Mouse (Mus musculus) stomach, embryonic 15.5 days (tissue): ENCODE measurements around the gene Ang2. TPM values are rescaled to one million over a fixed set of nuclear protein-coding genes. Genes with fewer than 3 reads are reported as not detected.
A peak's percentile ranks its signal among the peaks of the same experiment; 100 is the strongest.
"Not testable (repeated sequence)": the region's sequence is repeated elsewhere in the genome, so short reads cannot be mapped to it uniquely, and the experiment has no call there.

Experiments
- ATAC-seq: fragments of 200-750 bp; cut with Nextera tagmentation; 2 replicates; pipeline ENCODE4 v1.8.0; 2017; ENCODE audit warnings: low read depth, moderate number of reproducible peaks, moderate TSS enrichment; ENCODE audit not compliant: insufficient read depth, low FRiP score
- H3K27ac ChIP-seq: fragments of 300-500 bp; sonication (generic); 2 replicates; pipeline ENCODE4 v1.5.1; 2015; ENCODE audit warnings: mild to moderate bottlenecking, inconsistent platforms
- H3K27me3 ChIP-seq: fragments of 300-500 bp; sonication (generic); replicated peaks from 2 replicates; pipeline ENCODE4 v1.6.1; 2015; ENCODE audit warnings: inconsistent platforms
- H3K36me3 ChIP-seq: fragments of 300-500 bp; sonication (generic); 2 replicates; pipeline ENCODE4 v1.6.1; 2015; ENCODE audit warnings: inconsistent platforms
- H3K4me1 ChIP-seq: fragments of 300-500 bp; sonication (generic); 2 replicates; pipeline ENCODE4 v1.6.1; 2015; ENCODE audit warnings: inconsistent platforms
- H3K4me2 ChIP-seq: fragments of 300-500 bp; sonication (generic); 2 replicates; pipeline ENCODE4 v1.6.1; 2015; ENCODE audit warnings: mild to moderate bottlenecking, inconsistent platforms
- H3K4me3 ChIP-seq: fragments of 300-500 bp; sonication (generic); replicated peaks from 2 replicates; pipeline ENCODE4 v1.5.1; 2015; ENCODE audit warnings: inconsistent platforms
- H3K9ac ChIP-seq: fragments of 300-500 bp; sonication (generic); 2 replicates; pipeline ENCODE4 v1.6.1; 2015; ENCODE audit warnings: inconsistent platforms
- H3K9me3 ChIP-seq: fragments of 300-500 bp; sonication (generic); 2 replicates; pipeline ENCODE4 v1.6.1; 2016; ENCODE audit warnings: inconsistent platforms
- WGBS: fragments of 180-500 bp; shearing (Covaris S2); methylation state at CpG from one replicate; pipeline ENCODE4 v1.1.7; 2015; 5-methylcytosine and 5-hydroxymethylcytosine counted together
- polyA plus RNA-seq: library from polyadenylated mRNA; unstranded; fragments of >200 nt; fragmentation: Nextera tagmentation; extraction: Ambion mirVana; gene quantifications from 2 replicates; pipeline ENCODE4 v1.2.1, GENCODE M21; 2015

Ang2 gene
- polyA plus RNA-seq, 1 experiment from 2014 or later, result not detected

DNA sequence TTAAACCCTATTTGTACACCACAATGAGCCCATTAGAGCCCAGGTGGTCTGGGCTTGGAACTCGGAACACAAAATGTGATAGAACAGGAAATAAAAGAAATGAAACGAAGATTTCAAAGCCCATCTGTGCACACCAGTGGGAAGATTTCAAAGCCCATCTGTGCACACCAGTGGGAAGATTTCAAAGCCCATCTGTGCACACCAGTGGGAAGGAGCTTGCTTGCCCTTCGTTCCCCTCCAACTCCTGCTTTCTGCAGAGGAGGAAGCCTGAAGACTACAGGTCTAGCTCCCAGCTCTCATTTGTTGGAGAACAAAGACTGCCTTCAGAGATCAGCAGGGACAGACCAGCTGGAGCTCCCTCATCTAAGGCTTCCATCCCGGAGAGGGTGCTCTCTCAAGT lies 26.0 kb downstream of the Ang2 start:
- not testable (repeated sequence) for H3K9ac ChIP-seq, H3K9me3 ChIP-seq, H3K4me1 ChIP-seq, ATAC-seq, H3K27ac ChIP-seq, H3K36me3 ChIP-seq, H3K4me3 ChIP-seq, H3K4me2 ChIP-seq, H3K27me3 ChIP-seq
- 51% methylated on average over 4 of the region's 4 CpGs for WGBS

DNA sequence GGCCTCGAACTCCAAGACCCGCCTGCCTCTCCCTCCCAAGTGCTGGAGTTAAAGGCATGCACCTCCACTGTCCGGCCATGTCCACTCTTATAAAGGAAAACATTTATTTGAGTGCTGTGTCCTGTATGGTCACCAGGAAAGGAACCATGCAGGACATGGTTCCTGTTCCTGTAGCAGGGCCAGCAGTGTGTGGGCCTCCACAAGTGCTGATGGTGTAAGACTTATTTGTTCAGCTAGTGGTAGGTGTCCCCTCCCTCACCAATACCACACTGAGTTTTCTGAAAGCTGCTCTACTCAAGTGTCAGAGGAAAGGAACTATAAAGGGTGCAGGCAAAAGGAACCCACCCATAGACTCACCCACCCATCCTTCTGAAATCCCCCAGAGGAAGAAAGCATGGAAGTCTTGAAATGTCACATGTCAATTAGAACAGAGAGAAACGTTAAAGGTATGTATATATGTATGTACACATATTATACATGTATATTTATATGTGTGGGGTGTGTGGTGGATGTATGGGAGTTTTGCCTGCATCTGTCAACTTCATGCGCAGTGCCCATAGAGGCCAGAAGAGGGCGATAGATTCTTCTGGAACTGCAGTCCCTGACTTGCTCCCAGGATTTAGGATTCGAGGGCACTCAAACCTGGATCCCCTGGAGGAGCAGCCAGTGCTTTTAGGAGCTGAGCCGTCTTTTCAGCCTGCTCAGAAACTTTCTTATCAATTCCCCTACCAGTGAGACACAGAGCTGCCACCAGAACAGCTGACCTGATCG lies 26.7 kb downstream of the Ang2 start:
- not testable (repeated sequence) for H3K27ac ChIP-seq, H3K9ac ChIP-seq, H3K36me3 ChIP-seq, H3K4me1 ChIP-seq, H3K4me3 ChIP-seq, H3K9me3 ChIP-seq, H3K4me2 ChIP-seq, H3K27me3 ChIP-seq
- 0 out of 2 replicates have a peak, but pooled peaks have one; percentile 22 for ATAC-seq
- 29% methylated on average over 9 of the region's 9 CpGs for WGBS

DNA sequence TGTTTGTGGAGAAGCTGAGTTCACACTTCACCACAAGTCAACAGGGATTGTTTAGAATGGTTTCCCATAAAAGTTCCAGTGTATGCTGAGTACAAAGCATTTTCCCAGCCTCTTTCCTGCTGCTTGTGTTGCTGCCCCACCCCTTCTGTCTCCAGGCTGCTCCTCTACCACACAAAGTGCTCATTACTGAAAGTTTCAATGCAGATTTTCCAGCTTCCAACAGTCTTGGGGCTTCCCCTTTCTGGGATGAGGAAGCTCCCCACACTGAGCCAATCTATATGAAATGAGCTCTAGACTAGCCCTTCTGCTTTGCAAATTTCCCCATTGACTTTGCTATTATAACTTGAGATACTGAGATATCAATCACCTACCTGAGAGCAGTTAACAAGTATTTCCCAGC lies 32.9 kb downstream of the Ang2 start:
- Histone ChIP-seq H3K9me3 (no peaks in the 10 kb centered on the region), H3K4me3 (no peak overlapping the region), H3K27me3 (no peaks in the 10 kb centered on the region), H3K4me2 (no peak overlapping the region), H3K4me1 (no peaks in the 10 kb centered on the region), H3K36me3 (no peaks in the 10 kb centered on the region), H3K27ac (no peak overlapping the region), H3K9ac (no peak overlapping the region)
- ATAC-seq, result no peak

DNA sequence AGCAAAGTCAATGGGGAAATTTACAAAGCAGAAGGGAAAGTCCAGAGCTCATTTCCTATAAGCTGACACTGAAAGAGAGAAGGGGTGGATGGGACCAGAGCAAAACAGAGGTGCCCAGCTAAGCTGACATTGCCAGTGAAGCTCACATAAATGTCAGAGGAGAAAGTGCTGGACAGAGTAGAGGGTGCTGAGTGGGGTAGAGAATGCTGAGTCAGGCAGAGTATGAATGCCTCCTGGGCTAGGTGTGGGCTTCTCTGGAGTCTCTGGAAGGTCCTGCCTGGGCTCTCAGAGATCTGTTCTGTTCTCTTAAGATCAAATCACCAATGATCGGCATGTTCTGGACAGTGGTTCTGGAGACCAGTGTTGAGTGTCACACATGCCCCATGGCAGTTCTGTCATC lies 33.5 kb downstream of the Ang2 start:
- no peak; the same call in 1 of the 2 replicates for ATAC-seq
- H3K4me1 ChIP-seq, result no peaks in the 10 kb centered on the region
- no peak overlapping the region for H3K4me2 ChIP-seq
- no peaks in the 10 kb centered on the region for H3K27me3 ChIP-seq
- no peak overlapping the region for H3K9ac ChIP-seq
- H3K27ac ChIP-seq, result no peak overlapping the region
- 86% methylated on average over 1 of the region's 1 CpGs for WGBS
- H3K4me3 ChIP-seq, result no peak overlapping the region
- no peaks in the 10 kb centered on the region for H3K9me3 ChIP-seq
- no peaks in the 10 kb centered on the region for H3K36me3 ChIP-seq

DNA sequence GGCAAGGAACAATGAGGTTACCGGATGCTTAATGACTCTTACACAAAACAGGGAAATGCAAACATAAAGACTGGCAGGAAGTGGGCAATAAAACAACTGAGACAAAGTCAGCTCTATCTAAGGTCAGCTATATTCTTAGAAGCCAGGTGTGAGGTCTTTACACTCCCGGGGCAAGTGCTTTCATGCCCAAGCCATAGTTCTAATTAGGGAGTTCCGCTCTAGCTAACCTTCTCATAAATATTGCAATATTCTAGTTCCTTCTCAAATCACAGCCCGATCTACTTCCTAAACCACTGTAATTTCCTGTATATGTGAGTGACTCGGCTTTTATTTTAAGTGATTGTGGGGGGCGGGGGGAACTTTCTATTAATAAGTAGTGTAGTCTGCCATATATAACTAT lies 35.6 kb downstream of the Ang2 start:
- 80% methylated on average over 6 of the region's 6 CpGs for WGBS
- not testable (repeated sequence) for ATAC-seq

DNA sequence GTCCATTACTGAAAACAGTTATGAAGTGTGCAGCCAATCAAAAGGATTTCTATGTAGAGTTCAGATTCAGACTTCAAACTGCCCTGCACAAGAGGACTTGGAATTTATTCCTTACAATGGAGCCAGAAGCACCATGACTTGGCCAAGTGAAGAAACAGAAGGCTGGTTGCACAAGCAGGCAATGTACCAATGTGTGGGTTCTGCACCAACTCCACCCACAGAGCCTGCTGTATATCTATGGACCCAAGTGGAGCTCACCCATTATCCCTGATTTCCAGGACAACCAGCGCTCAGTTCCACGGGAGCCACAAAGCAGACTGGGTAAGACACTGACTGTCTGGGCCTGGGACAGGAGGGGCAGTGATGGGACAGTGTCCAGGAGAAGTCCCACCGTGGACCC lies 37.0 kb downstream of the Ang2 start, which contains the start of gene Rnase2b:
Rnase2b (plus strand) TSS at position 285 of the 400 bp plus-strand sequence.
- not testable (repeated sequence) for H3K36me3 ChIP-seq, H3K9me3 ChIP-seq, H3K4me3 ChIP-seq, H3K4me2 ChIP-seq, H3K4me1 ChIP-seq, ATAC-seq, H3K27me3 ChIP-seq, H3K27ac ChIP-seq, H3K9ac ChIP-seq
- WGBS, result 87% methylated on average over 3 of the region's 3 CpGs

More for the DNA sequence above, 35.6 kb downstream of the Ang2 start:
- not testable (repeated sequence) for H3K27me3 ChIP-seq, H3K9me3 ChIP-seq, H3K9ac ChIP-seq, H3K27ac ChIP-seq, H3K4me2 ChIP-seq, H3K4me3 ChIP-seq, H3K36me3 ChIP-seq, H3K4me1 ChIP-seq

DNA sequence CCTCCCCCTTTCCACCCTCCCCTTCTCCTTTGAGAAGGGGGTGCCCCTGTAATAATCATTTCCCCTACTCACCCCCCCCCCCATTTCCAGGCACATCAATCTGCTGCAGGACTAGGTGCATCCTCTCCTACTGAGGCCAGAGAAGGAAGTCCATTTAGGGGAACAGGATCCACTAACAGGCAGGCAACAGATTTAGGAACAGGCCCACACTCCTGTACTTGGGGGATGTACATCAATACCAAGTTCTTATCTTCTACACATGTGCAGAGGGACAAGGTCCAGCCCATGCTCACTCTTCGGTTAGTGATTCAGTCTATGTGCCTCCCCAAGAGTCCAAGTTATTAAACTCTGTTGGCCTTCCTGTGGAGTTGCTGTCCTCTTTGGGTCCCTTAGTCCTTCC lies 41.9 kb downstream of the Ang2 start:
- 87% methylated on average over 1 of the region's 1 CpGs for WGBS
- no peak for ATAC-seq

DNA sequence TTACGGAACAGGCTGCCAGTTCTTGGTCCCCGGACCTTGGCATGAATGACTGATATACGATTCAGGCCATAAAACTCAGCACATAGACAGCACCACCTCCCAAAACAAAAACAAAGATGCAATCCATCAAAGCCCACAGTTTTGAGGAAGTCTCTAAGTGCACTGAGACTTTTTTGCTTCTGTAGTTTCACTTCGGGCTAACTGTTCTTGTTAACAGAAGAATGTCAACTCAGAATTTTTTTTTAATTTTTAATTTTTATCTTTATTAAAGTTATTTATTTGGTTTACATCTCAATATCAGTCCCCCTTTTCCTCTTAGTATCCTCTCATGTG lies 42.2 kb downstream of the Ang2 start:
- 46% methylated on average over 4 of the region's 4 CpGs for WGBS
- no peak overlapping the region for H3K4me2 ChIP-seq
- no peak overlapping the region for H3K27ac ChIP-seq
- H3K4me1 ChIP-seq, result no peaks in the 10 kb centered on the region
- ATAC-seq, result no peak
- no peak overlapping the region for H3K4me3 ChIP-seq
- no peak overlapping the region for H3K9ac ChIP-seq
- no peaks in the 10 kb centered on the region for H3K36me3 ChIP-seq
- H3K27me3 ChIP-seq, result no peaks in the 10 kb centered on the region
- no peaks in the 10 kb centered on the region for H3K9me3 ChIP-seq

More for the DNA sequence above, 41.9 kb downstream of the Ang2 start:
- Histone ChIP-seq H3K4me1 (no peaks in the 10 kb centered on the region), H3K27me3 (no peaks in the 10 kb centered on the region), H3K4me3 (no peak overlapping the region), H3K27ac (no peak overlapping the region), H3K9ac (no peak overlapping the region), H3K4me2 (no peak overlapping the region), H3K9me3 (no peaks in the 10 kb centered on the region), H3K36me3 (no peaks in the 10 kb centered on the region)

DNA sequence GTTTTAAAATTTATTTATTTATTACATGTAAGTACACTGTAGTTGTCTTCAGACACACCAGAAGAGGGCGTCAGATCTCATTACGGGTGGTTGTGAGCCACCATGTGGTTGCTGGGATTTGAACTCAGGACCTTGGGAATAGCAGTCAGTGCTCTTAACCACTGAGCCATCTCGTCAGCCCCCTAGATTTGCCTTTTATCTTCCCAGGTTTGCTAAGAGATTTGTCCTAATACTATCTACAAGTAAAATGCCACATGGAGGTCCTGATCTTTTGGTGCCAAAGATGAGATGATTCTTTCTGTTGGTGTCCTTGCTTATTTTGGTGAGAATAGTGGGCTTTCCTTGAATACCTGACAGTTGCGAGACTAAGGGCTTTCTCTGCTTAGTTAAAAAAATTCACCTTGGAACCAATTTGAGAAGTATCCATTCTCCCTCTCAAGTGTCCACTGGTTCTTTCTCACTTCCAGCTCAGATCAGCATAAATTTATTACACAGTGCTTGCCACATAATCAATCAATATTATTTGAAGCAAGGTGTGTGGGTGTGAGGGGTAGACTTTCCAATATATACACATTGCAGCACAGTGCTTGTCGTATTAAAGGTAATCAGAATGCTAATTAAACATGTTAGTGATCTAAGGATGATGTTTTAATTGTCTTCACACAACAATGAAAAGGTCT lies 42.8 kb downstream of the Ang2 start:
- Histone ChIP-seq H3K36me3 (no peaks in the 10 kb centered on the region), H3K4me1 (no peaks in the 10 kb centered on the region), H3K27ac (no peak overlapping the region), H3K27me3 (no peaks in the 10 kb centered on the region), H3K9ac (no peak overlapping the region), H3K4me3 (no peak overlapping the region), H3K9me3 (no peaks in the 10 kb centered on the region), H3K4me2 (no peak overlapping the region)
- no peak for ATAC-seq
- 80% methylated on average over 5 of the region's 5 CpGs for WGBS

DNA sequence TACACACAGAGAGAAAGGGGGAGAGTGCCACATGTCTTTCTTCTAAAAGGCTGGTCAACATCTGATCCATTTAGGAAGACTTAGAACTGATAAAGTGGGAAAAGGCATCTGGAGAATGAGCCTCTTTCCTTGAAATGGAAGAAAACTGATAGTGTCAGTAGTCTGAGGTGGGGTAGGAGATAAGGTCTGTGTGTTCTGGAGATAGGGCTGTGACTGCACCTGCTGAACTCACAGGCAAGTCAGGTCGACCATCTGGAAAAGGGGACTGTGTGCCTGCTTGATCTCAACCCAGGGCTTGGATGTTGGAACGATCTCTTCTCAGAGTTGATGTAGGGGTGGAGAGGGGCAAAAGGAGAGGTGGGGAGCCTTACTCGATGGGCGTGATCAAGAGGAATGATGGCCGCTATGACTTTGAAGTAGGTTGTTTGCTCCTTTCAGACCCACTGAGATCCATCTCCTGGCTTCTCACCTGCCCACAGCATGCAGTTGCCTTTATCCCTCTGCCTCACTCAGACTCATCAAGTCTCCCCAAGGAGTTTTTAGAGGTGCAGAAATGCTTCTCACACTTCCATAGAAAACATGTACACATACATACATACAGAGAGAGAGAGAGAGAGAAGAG lies 46.6 kb downstream of the Ang2 start:
- H3K4me2 ChIP-seq, result no peak overlapping the region
- peak; percentile 73; the same call in 1 of the 2 replicates for ATAC-seq
- H3K36me3 ChIP-seq, result no peaks in the 10 kb centered on the region
- H3K4me1 ChIP-seq, result no peaks in the 10 kb centered on the region
- H3K27me3 ChIP-seq, result no peaks in the 10 kb centered on the region
- H3K27ac ChIP-seq, result no peak overlapping the region
- no peak overlapping the region for H3K4me3 ChIP-seq
- no peak overlapping the region for H3K9ac ChIP-seq
- H3K9me3 ChIP-seq, result no peaks in the 10 kb centered on the region
- 49% methylated on average over 5 of the region's 5 CpGs for WGBS

DNA sequence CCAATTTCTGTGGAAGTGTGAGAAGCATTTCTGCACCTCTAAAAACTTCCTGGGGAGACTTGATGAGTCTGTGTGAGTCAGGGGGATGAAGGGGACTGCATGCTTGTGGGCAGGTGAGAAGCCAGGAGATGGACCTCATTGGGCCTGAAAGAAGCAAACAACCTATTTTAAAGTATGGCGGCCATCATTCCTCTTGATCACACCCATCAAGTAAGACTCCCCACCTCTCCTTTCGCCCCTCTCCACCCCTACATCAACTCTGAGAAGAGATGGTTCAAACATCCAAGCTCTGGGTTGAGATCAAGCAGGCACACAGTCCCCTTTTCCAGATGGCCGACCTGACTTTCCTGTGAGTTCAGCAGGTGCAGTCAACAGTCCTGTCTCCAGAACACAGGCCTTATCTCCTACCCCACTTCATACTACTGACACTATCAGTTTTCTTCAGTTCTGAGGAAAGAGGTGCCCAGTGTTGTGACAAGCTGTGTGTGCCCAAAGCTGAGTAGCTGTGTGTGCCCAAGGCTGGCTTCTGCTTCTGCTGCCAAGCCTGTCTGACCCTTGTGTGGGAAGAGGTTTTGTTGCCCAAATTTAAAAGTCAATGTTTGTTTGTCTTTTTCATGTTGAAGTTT lies 48.6 kb downstream of the Ang2 start:
- Histone ChIP-seq H3K27ac (no peak overlapping the region), H3K4me2 (no peak overlapping the region), H3K4me1 (no peaks in the 10 kb centered on the region), H3K36me3 (no peaks in the 10 kb centered on the region), H3K9ac (no peak overlapping the region), H3K4me3 (no peak overlapping the region), H3K27me3 (no peaks in the 10 kb centered on the region), H3K9me3 (no peaks in the 10 kb centered on the region)
- WGBS, result 77% methylated on average over 3 of the region's 3 CpGs
- ATAC-seq, result peak; percentile 78; the same call in 1 of the 2 replicates

DNA sequence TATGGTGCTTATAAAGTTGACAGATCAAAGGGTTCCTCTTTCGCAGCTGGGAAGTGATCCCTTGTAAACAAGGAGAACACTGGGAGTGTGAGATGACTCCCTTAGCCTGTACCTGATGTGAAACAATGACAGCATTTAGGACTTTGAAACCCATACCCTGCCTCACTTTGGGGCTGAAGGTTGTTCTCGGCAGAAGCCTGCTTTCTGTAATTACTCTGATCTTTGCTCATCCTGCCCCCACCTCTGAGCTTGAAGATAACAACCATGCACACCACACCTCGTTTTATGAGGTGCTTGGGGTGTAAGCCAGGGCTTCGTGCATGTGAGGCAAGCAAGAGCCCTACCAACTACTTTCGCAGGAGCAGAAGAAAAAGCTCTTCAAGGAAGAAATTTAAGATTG lies 49.8 kb downstream of the Ang2 start:
- Histone ChIP-seq H3K36me3 (no peaks in the 10 kb centered on the region), H3K27ac (no peak overlapping the region), H3K9ac (no peak overlapping the region), H3K9me3 (no peaks in the 10 kb centered on the region), H3K4me3 (no peak overlapping the region), H3K27me3 (no peaks in the 10 kb centered on the region), H3K4me2 (no peak overlapping the region), H3K4me1 (no peaks in the 10 kb centered on the region)
- ATAC-seq, result peak; percentile 41; the same call in 1 of the 2 replicates
- WGBS, result 42% methylated on average over 5 of the region's 5 CpGs
